Mouse (Mus musculus) right cerebral cortex, postnatal 4 days (tissue): ENCODE data around the gene Cacng1.

Experiments used
- DNase-seq: peaks from one replicate; pipeline ENCODE4 v3.0.0-alpha.2; 2022

Gene Cacng1

DNA sequence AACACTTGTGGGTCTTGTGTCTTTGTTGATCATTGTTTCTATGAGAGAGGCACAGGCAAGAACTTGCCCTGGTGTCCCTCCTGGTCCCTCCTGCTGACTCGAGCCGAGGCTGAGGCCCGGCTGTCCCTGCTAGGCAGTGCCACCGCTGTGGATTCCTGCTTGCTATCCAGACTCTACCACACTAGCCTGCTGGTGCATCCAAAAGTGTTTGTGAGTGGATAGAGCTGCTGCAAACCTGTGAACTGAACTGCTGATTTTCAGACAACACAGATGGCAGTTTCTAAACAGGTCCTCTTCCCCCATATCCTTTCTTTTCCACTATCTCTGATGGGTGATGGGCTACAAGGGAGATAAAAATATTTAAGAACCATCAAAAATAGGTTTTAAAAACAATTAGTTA lies 60.8 kb downstream of the Cacng1 start:
- no peak for DNase-seq
